9 mouse cellular contexts compared by ENCODE assay signal in genomic region chr5:23890734-23891133, GRCm38 (mm10). TPM values are rescaled to one million over a fixed set of nuclear protein-coding genes. Genes with fewer than 3 reads are reported as not detected.
DNase-seq lines count a peak whose midpoint lies in the region; ATAC-seq and TF ChIP-seq lines count a peak whose summit lies in the region.
"Had no signal": no experiment of that assay in that cellular context is flagged by ENCODE, and none has a peak within 500 bp of the region (broad histone marks: within the 10 kb centered on the region; RNA-seq: fewer than 3 reads in every experiment).

No protein-coding gene starts in this region.

- intact Hi-C loops in left cerebral cortex, postnatal 4 days (cut with DNase I) = no loop called here

- ATAC-seq in midbrain, embryonic 15.5 days (replicated peaks) = no peak
- 0 out of 2 replicates have a peak, but pooled peaks have one; percentile 52 for ATAC-seq in forebrain, embryonic 16.5 days
- no peak for ATAC-seq in hindbrain, postnatal 0 days

- H3K4me3 ChIP-seq in midbrain, embryonic 10.5 days = no peak overlapping the region
- H3K4me3 ChIP-seq in midbrain, embryonic 15.5 days = no peak overlapping the region
- H3K4me3 ChIP-seq in forebrain, embryonic 16.5 days (replicated peaks; ENCODE audit: low read length) = no peak overlapping the region
- H3K4me3 ChIP-seq in hindbrain, postnatal 0 days (ENCODE audit: low read length) = no peak overlapping the region
- H3K4me3 ChIP-seq: embryonic facial prominence, embryonic 12.5 days had no signal

- no peaks in the 10 kb centered on the region for H3K9me3 ChIP-seq in midbrain, embryonic 10.5 days (replicated peaks)
- no peaks in the 10 kb centered on the region for H3K9me3 ChIP-seq in midbrain, embryonic 15.5 days
- no peaks in the 10 kb centered on the region for H3K9me3 ChIP-seq in forebrain, embryonic 16.5 days (ENCODE audit: control insufficient read depth, low read length)
- no peaks in the 10 kb centered on the region for H3K9me3 ChIP-seq in hindbrain, postnatal 0 days (ENCODE audit: low read length)
- H3K9me3 ChIP-seq: embryonic facial prominence, embryonic 12.5 days had no signal

- H3K27me3 ChIP-seq in midbrain, embryonic 10.5 days (ENCODE audit: low read depth, poor library complexity, severe bottlenecking) = no peaks in the 10 kb centered on the region
- H3K27me3 ChIP-seq in midbrain, embryonic 15.5 days (replicated peaks) = no peaks in the 10 kb centered on the region
- no peaks in the 10 kb centered on the region for H3K27me3 ChIP-seq in forebrain, embryonic 16.5 days (replicated peaks; ENCODE audit: control insufficient read depth, insufficient read depth, low read length)
- H3K27me3 ChIP-seq in hindbrain, postnatal 0 days (ENCODE audit: insufficient read depth, low read length) = no peaks in the 10 kb centered on the region
- H3K27me3 ChIP-seq: embryonic facial prominence, embryonic 12.5 days had no signal

- WGBS in midbrain, embryonic 10.5 days = 43% methylated on average over 10 of the region's 10 CpGs
- 43% methylated on average over 10 of the region's 10 CpGs for WGBS in midbrain, embryonic 15.5 days
- 43% methylated on average over 10 of the region's 10 CpGs for WGBS in forebrain, embryonic 16.5 days
- 47% methylated on average over 10 of the region's 10 CpGs for whole genome bisulfite sequencing in hindbrain, postnatal 0 days

- no peak overlapping the region for H3K9ac ChIP-seq in midbrain, embryonic 15.5 days
- H3K9ac ChIP-seq in forebrain, embryonic 16.5 days (replicated peaks; ENCODE audit: low read depth, low read length) = no peak overlapping the region
- H3K9ac ChIP-seq in hindbrain, postnatal 0 days (replicated peaks; ENCODE audit: low read length) = no peak overlapping the region
- H3K9ac ChIP-seq: embryonic facial prominence, embryonic 12.5 days had no signal

- no peaks in the 10 kb centered on the region for H3K4me1 ChIP-seq in midbrain, embryonic 10.5 days
- H3K4me1 ChIP-seq in midbrain, embryonic 15.5 days = no peaks in the 10 kb centered on the region
- H3K4me1 ChIP-seq in forebrain, embryonic 16.5 days (replicated peaks; ENCODE audit: control insufficient read depth, insufficient read depth, low read length) = no peaks in the 10 kb centered on the region
- H3K4me1 ChIP-seq in hindbrain, postnatal 0 days (ENCODE audit: insufficient read depth, low read length) = no peaks in the 10 kb centered on the region
- H3K4me1 ChIP-seq: embryonic facial prominence, embryonic 12.5 days had no signal

- no peak overlapping the region for H3K27ac ChIP-seq in midbrain, embryonic 10.5 days (replicated peaks)
- no peak overlapping the region for H3K27ac ChIP-seq in midbrain, embryonic 15.5 days
- no peak overlapping the region for H3K27ac ChIP-seq in forebrain, embryonic 16.5 days (ENCODE audit: low read length)
- no peak overlapping the region for H3K27ac ChIP-seq in hindbrain, postnatal 0 days
- H3K27ac ChIP-seq: embryonic facial prominence, embryonic 12.5 days had no signal

- TF ChIP-seq CTCF in hindbrain, postnatal 0 days (IDR thresholded peaks at IDR 0.05; ENCODE audit: low read depth) = peak; percentile 60

- peak; percentile 32 for DNase-seq in midbrain, embryonic 10.5 days (ENCODE audit: low spot score)
- DNase-seq in c-Kit-positive CD71-negative TER-119-negative erythroid progenitor cells, embryonic 14.5 days (ENCODE audit: low read depth) = peak; percentile 56
- DNase-seq in hindbrain, postnatal 0 days (ENCODE audit: low spot score) = peak; percentile 54
- DNase-seq in left cerebral cortex, postnatal 4 days = peak; percentile 77
- peak; percentile 29 to 44 for DNase-seq in natural killer cell, adult 2 months (ENCODE audit: low spot score in 2 of 2)
- peak; percentile 17 for DNase-seq in thymus, postnatal 0 days (ENCODE audit: low spot score)

- no peak overlapping the region for H3K4me2 ChIP-seq in midbrain, embryonic 15.5 days
- no peak overlapping the region for H3K4me2 ChIP-seq in forebrain, embryonic 16.5 days (ENCODE audit: low read length)
- no peak overlapping the region for H3K4me2 ChIP-seq in hindbrain, postnatal 0 days (ENCODE audit: low read depth, low read length)
- H3K4me2 ChIP-seq: embryonic facial prominence, embryonic 12.5 days had no signal

- no peaks in the 10 kb centered on the region for H3K36me3 ChIP-seq in midbrain, embryonic 10.5 days
- H3K36me3 ChIP-seq in midbrain, embryonic 15.5 days (replicated peaks) = no peaks in the 10 kb centered on the region
- no peaks in the 10 kb centered on the region for H3K36me3 ChIP-seq in forebrain, embryonic 16.5 days (ENCODE audit: control insufficient read depth, insufficient read depth)
- no peaks in the 10 kb centered on the region for H3K36me3 ChIP-seq in hindbrain, postnatal 0 days (ENCODE audit: insufficient read depth, low read length)
- H3K36me3 ChIP-seq: embryonic facial prominence, embryonic 12.5 days had no signal

RNA-seq across cellular contexts. Expression of gene Tomm7, which starts 46.8 kb away (rescaled TPM):
- polyA plus RNA-seq in midbrain, embryonic 10.5 days (2016; fragmentation: Nextera tagmentation; extraction: Ambion mirVana) = 119 and 135 TPM in 2 replicates
- 68.8 and 77.0 TPM in 2 replicates for polyA plus RNA-seq in midbrain, embryonic 15.5 days (2015; fragmentation: Nextera tagmentation; extraction: Ambion mirVana)
- 82.7 and 85.1 TPM in 2 replicates for polyA plus RNA-seq in forebrain, embryonic 16.5 days (2015; fragmentation: Nextera tagmentation; extraction: Ambion mirVana)
- total RNA-seq in hindbrain, postnatal 0 days (2014; rRNA removed) = 7.5 and 10.1 TPM in 2 replicates
- 92.2 and 101 TPM in 2 replicates for polyA plus RNA-seq in hindbrain, postnatal 0 days (2015; fragmentation: Nextera tagmentation; extraction: Ambion mirVana)
- total RNA-seq in left cerebral cortex, postnatal 4 days (2021) = 10 to 100 TPM; 54.3 to 57.5 TPM
- polyA plus RNA-seq in thymus, postnatal 0 days (2015; fragmentation: Nextera tagmentation; extraction: Ambion mirVana) = 193 and 208 TPM in 2 replicates

Comparison
In these comparisons a context has a peak if more than half of its experiments do, and no peak if none do; other contexts are left out.
1. DNase-seq: peak in every context shown above with its lines; median percentile 77 in left cerebral cortex, postnatal 4 days; 56 in c-Kit-positive CD71-negative TER-119-negative erythroid progenitor cells, embryonic 14.5 days; 54 in hindbrain, postnatal 0 days; 36 in natural killer cell, adult 2 months; 32 in midbrain, embryonic 10.5 days; 17 in thymus, postnatal 0 days.